Mouse (Mus musculus) adipose tissue, adult 10 weeks (tissue): Measurements from ENCODE around the gene Zfp362. TPM values are rescaled to one million over a fixed set of nuclear protein-coding genes. Genes with fewer than 3 reads are reported as not detected.

Source experiments
- polyA plus RNA-seq: library from polyadenylated mRNA; stranded (reverse); fragments of 350-450 nt; fragmentation: Illumina TruSeq; extraction: RNeasy Lipid Tissue Mini Kit (QIAGEN cat#74804); gene quantifications from one replicate; pipeline ENCODE4 v1.2.3, GENCODE M21; 2014; ENCODE audit warnings: low read depth, low replicate concordance

Zfp362 gene
- 31.1 TPM for polyA plus RNA-seq

DNA sequence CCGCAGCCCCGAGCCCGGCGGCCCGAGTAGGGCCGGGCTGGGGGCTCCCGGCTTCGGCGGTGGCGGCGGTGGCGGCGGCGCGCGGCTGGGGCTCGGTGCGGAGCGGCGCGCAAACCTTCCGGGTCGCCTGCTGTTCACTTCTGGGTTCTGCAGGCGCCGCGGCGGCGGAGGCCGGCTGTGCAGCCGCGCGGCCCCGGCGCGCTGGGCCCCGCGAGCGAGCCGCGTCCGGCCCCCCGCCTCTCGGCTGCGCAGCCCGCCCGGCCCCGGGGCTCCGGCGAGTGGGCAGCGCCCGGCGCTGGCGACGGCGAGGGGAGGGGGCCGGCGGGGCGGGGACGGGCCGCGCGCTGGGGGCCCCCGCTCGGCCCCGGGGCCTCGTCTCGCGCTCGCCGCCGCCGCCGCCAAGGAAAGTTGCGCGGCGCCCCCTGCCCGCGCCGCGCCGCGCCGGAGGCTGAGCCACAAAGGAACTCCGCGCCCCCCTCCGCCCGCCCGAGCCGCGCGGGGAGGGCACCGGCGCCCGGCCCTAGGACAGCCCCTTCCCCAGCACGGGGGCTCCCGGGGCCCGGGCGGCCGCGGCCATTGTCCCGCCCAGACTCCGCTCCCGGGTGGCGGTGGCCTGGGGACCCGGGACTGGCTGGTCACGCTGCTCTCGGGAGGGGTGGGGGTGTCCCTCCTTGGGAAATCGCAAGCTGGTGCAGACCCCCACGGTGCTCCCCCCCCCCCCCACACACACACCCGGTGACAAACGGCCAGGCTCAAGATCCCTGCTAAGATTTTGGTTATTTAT, at the start of gene Zfp362:
Gene Zfp362 (minus strand): TSS at position 3 of the 784 bp plus-strand sequence.

GRCm38 (mm10) chr4:128755064-128755463, 50.8 kb downstream of the Zfp362 start, which contains the start of gene A3galt2:
Gene A3galt2, plus strand, starts transcription at chr4:128755364.

Other genes starting within 250 kb of the Zfp362 start
- 2.3 TPM for gene Zscan20, start 195.9 kb downstream of the Zfp362 start, polyA plus RNA-seq
- 2.3 TPM for gene Tlr12, start 187.4 kb downstream of the Zfp362 start, polyA plus RNA-seq
- 57.7 TPM for gene Phc2, start 151.3 kb downstream of the Zfp362 start, polyA plus RNA-seq
- gene A3galt2, start 50.7 kb downstream of the Zfp362 start, polyA plus RNA-seq: 0.61 TPM
- gene Trim62, start 77.5 kb upstream of the Zfp362 start, polyA plus RNA-seq: 2.7 TPM
- gene Azin2, start 156.4 kb upstream of the Zfp362 start, polyA plus RNA-seq: 23.1 TPM
- 118 TPM for gene Ak2, start 185.9 kb upstream of the Zfp362 start, polyA plus RNA-seq